Mouse (Mus musculus) right cerebral cortex, adult 18-20 months (tissue): ENCODE measurements around the gene Utrn.

Experiments
- DNase-seq: peaks from one replicate; pipeline ENCODE4 v3.0.0; 2022; ENCODE audit warnings: mixed read lengths

Utrn gene

GRCm38 (mm10) chr10:12832163-12832562 is 37.0 kb downstream of the Utrn start:
- no peak for DNase-seq

- DNase-seq: no peak
Observed at GRCm38 (mm10) chr10:12827778-12828177, 41.4 kb downstream of the Utrn start.

- no peak for DNase-seq
Observed at GRCm38 (mm10) chr10:12827306-12827705, 41.9 kb downstream of the Utrn start.

GRCm38 (mm10) chr10:12826760-12827281 is 42.3 kb downstream of the Utrn start:
- DNase-seq: no peak

GRCm38 (mm10) chr10:12824386-12824785 is 44.8 kb downstream of the Utrn start:
- DNase-seq: no peak

- DNase-seq: no peak
Observed at GRCm38 (mm10) chr10:12823437-12824219, 45.5 kb downstream of the Utrn start.

GRCm38 (mm10) chr10:12820978-12821735 is 48.0 kb downstream of the Utrn start:
- DNase-seq: peak; percentile 82

GRCm38 (mm10) chr10:12817409-12817808 is 51.8 kb downstream of the Utrn start:
- DNase-seq: no peak

GRCm38 (mm10) chr10:12816530-12816929 is 52.6 kb downstream of the Utrn start:
- DNase-seq: no peak

- DNase-seq: no peak
Observed at GRCm38 (mm10) chr10:12814411-12814810, 54.8 kb downstream of the Utrn start.

GRCm38 (mm10) chr10:12813881-12814280 is 55.3 kb downstream of the Utrn start:
- no peak for DNase-seq

- DNase-seq: no peak
Observed at GRCm38 (mm10) chr10:12813211-12813811, 55.9 kb downstream of the Utrn start.

GRCm38 (mm10) chr10:12812680-12813079 is 56.5 kb downstream of the Utrn start:
- DNase-seq: no peak

GRCm38 (mm10) chr10:12810816-12811215 is 58.3 kb downstream of the Utrn start:
- DNase-seq: no peak

- no peak for DNase-seq
Observed at GRCm38 (mm10) chr10:12809702-12810101, 59.5 kb downstream of the Utrn start.

GRCm38 (mm10) chr10:12808467-12808866 is 60.7 kb downstream of the Utrn start:
- no peak for DNase-seq

- peak; percentile 43 for DNase-seq
Observed at GRCm38 (mm10) chr10:12807706-12808105, 61.5 kb downstream of the Utrn start.

- no peak for DNase-seq
Observed at GRCm38 (mm10) chr10:12805826-12806225, 63.3 kb downstream of the Utrn start.

- no peak for DNase-seq
Observed at GRCm38 (mm10) chr10:12803939-12804338, 65.2 kb downstream of the Utrn start.

- no peak for DNase-seq
Observed at GRCm38 (mm10) chr10:12799416-12799815, 69.7 kb downstream of the Utrn start.

- no peak for DNase-seq
Observed at GRCm38 (mm10) chr10:12798248-12798647, 70.9 kb downstream of the Utrn start.

- no peak for DNase-seq
Observed at GRCm38 (mm10) chr10:12796510-12796840, 72.7 kb downstream of the Utrn start.

- DNase-seq: no peak
Observed at GRCm38 (mm10) chr10:12795796-12796509, 73.2 kb downstream of the Utrn start.
